Mouse (Mus musculus): ENCODE data around the gene Cryzl1. TPM values are rescaled to one million over a fixed set of nuclear protein-coding genes. Genes with fewer than 3 reads are reported as not detected.
"Not testable (repeated sequence)": the region's sequence is repeated elsewhere in the genome, so short reads cannot be mapped to it uniquely, and the experiment has no call there.

Gene Cryzl1
- polyA plus RNA-seq, 1 experiment: not detected

- Histone ChIP-seq H3K27ac (ENCODE audit: insufficient read depth, low read depth, low read length) (peak within 1 kb of the TSS; percentile 97), H3K4me3 (ENCODE audit: insufficient read depth, low read depth, low read length) (peak within 1 kb of the TSS; percentile 83), H3K4me1 (ENCODE audit: control insufficient read depth, insufficient read depth, low read length) (peaks cover under 1% of the 10 kb centered on the region; the same call in 1 of the 2 replicates)
- TF ChIP-seq CTCF (IDR thresholded peaks at IDR 0.05; ENCODE audit: insufficient read depth, low read depth, low read length) (no peak), POLR2A (IDR thresholded peaks at IDR 0.05; ENCODE audit: insufficient read depth, low read depth, low read length) (peak; percentile 84)
- under 1% methylated on average over 59 of the region's 59 CpGs for WGBS
These were observed 81.9 kb downstream of the Cryzl1 start, which contains the start of gene Gart for GRCm38 (mm10) chr16:91646681-91647419. TSS of gene Gart (minus strand) at chr16:91646952.

- Histone ChIP-seq H3K27ac (ENCODE audit: insufficient read depth, low read depth, low read length) (no peak overlapping the region), H3K4me1 (ENCODE audit: control insufficient read depth, insufficient read depth, low read length) (no peaks in the 10 kb centered on the region), H3K4me3 (ENCODE audit: insufficient read depth, low read depth, low read length) (peak overlapping the region; percentile 75)
- TF ChIP-seq POLR2A (IDR thresholded peaks at IDR 0.05; ENCODE audit: insufficient read depth, low read depth, low read length) (no peak), CTCF (IDR thresholded peaks at IDR 0.05; ENCODE audit: insufficient read depth, low read depth, low read length) (no peak)
- 6% methylated on average over 11 of the region's 11 CpGs for WGBS
These were observed 82.7 kb downstream of the Cryzl1 start for GRCm38 (mm10) chr16:91645995-91646602.

GRCm38 (mm10) chr16:91645420-91645819, 83.4 kb downstream of the Cryzl1 start:
- not testable (repeated sequence) for H3K4me3 ChIP-seq (ENCODE audit: insufficient read depth, low read depth, low read length); H3K27ac ChIP-seq (ENCODE audit: insufficient read depth, low read depth, low read length); H3K4me1 ChIP-seq (ENCODE audit: control insufficient read depth, insufficient read depth, low read length)
- 91% methylated on average over 1 of the region's 2 CpGs for WGBS

- H3K27ac ChIP-seq (ENCODE audit: insufficient read depth, low read depth, low read length): no peak overlapping the region
- H3K4me3 ChIP-seq (ENCODE audit: insufficient read depth, low read depth, low read length): no peak overlapping the region
- TF ChIP-seq CTCF (IDR thresholded peaks at IDR 0.05; ENCODE audit: insufficient read depth, low read depth, low read length) (no peak), POLR2A (IDR thresholded peaks at IDR 0.05; ENCODE audit: insufficient read depth, low read depth, low read length) (no peak)
- 86% methylated on average over 2 of the region's 2 CpGs for WGBS
- no peaks in the 10 kb centered on the region for H3K4me1 ChIP-seq (ENCODE audit: control insufficient read depth, insufficient read depth, low read length)
These were observed 83.9 kb downstream of the Cryzl1 start for GRCm38 (mm10) chr16:91644901-91645300.

- Histone ChIP-seq H3K27ac (ENCODE audit: insufficient read depth, low read depth, low read length) (no peak overlapping the region), H3K4me3 (ENCODE audit: insufficient read depth, low read depth, low read length) (no peak overlapping the region), H3K4me1 (ENCODE audit: control insufficient read depth, insufficient read depth, low read length) (no peaks in the 10 kb centered on the region)
- TF ChIP-seq CTCF (IDR thresholded peaks at IDR 0.05; ENCODE audit: insufficient read depth, low read depth, low read length) (no peak), POLR2A (IDR thresholded peaks at IDR 0.05; ENCODE audit: insufficient read depth, low read depth, low read length) (no peak)
- whole genome bisulfite sequencing: 97% methylated on average over 8 of the region's 8 CpGs
These were observed 88.6 kb downstream of the Cryzl1 start for GRCm38 (mm10) chr16:91640171-91640570.

GRCm38 (mm10) chr16:91639636-91640035, 89.1 kb downstream of the Cryzl1 start:
- Histone ChIP-seq H3K4me3 (ENCODE audit: insufficient read depth, low read depth, low read length) (no peak overlapping the region), H3K27ac (ENCODE audit: insufficient read depth, low read depth, low read length) (no peak overlapping the region), H3K4me1 (ENCODE audit: control insufficient read depth, insufficient read depth, low read length) (no peaks in the 10 kb centered on the region)
- WGBS: 88% methylated on average over 2 of the region's 2 CpGs
- TF ChIP-seq CTCF (IDR thresholded peaks at IDR 0.05; ENCODE audit: insufficient read depth, low read depth, low read length) (no peak), POLR2A (IDR thresholded peaks at IDR 0.05; ENCODE audit: insufficient read depth, low read depth, low read length) (no peak)

Other genes with a start within 250 kb of the Cryzl1 start
- not detected in 2 replicates for gene Ifnar1, start 243.7 kb downstream of the Cryzl1 start, polyA plus RNA-seq (2012; ENCODE audit: insufficient read depth, insufficient read length, low replicate concordance, missing spikeins)
- not detected in 2 replicates for gene Ifngr2, start 181.9 kb downstream of the Cryzl1 start, polyA plus RNA-seq (2012; ENCODE audit: insufficient read depth, insufficient read length, low replicate concordance, missing spikeins)
- not detected in 2 replicates for gene Tmem50b, start 131.2 kb downstream of the Cryzl1 start, polyA plus RNA-seq (2012; ENCODE audit: insufficient read depth, insufficient read length, low replicate concordance, missing spikeins)
- not detected in 2 replicates for gene Dnajc28, start 109.9 kb downstream of the Cryzl1 start, polyA plus RNA-seq (2012; ENCODE audit: insufficient read depth, insufficient read length, low replicate concordance, missing spikeins)
- gene Gart, start 82.0 kb downstream of the Cryzl1 start, polyA plus RNA-seq (2012; ENCODE audit: insufficient read depth, insufficient read length, low replicate concordance, missing spikeins): not detected in 2 replicates
- gene Son, start 81.5 kb downstream of the Cryzl1 start, polyA plus RNA-seq (2012; ENCODE audit: insufficient read depth, insufficient read length, low replicate concordance, missing spikeins): 159 and 242 TPM in 2 replicates
- gene Donson, start 40.2 kb downstream of the Cryzl1 start, polyA plus RNA-seq (2012; ENCODE audit: insufficient read depth, insufficient read length, low replicate concordance, missing spikeins): not detected in 2 replicates
- 406 TPM in 1 of 2 replicates, not detected in the other for gene Itsn1, start 306 bp upstream of the Cryzl1 start, polyA plus RNA-seq (2012; ENCODE audit: insufficient read depth, insufficient read length, low replicate concordance, missing spikeins)